Mouse (Mus musculus) gastrocnemius, adult 18-20 months (tissue): Measurements from ENCODE around the gene Tmcc1. TPM values are rescaled to one million over a fixed set of nuclear protein-coding genes. Genes with fewer than 3 reads are reported as not detected.

Source experiments
- DNase-seq: peaks from one replicate; pipeline ENCODE4 v3.0.0; 2021; ENCODE audit warnings: low spot score
- total RNA-seq, 2 experiments: library from RNA; stranded (reverse); gene quantifications; 2 replicates each; pipeline ENCODE4 v1.2.3; 2021

Gene Tmcc1
- total RNA-seq, 2 experiments from 2014 or later = 58.3 to 69.2 TPM

- no peak for DNase-seq
Observed at GRCm38 (mm10) chr6:115994146-115994876, 199.0 kb downstream of the Tmcc1 start.

DNA sequence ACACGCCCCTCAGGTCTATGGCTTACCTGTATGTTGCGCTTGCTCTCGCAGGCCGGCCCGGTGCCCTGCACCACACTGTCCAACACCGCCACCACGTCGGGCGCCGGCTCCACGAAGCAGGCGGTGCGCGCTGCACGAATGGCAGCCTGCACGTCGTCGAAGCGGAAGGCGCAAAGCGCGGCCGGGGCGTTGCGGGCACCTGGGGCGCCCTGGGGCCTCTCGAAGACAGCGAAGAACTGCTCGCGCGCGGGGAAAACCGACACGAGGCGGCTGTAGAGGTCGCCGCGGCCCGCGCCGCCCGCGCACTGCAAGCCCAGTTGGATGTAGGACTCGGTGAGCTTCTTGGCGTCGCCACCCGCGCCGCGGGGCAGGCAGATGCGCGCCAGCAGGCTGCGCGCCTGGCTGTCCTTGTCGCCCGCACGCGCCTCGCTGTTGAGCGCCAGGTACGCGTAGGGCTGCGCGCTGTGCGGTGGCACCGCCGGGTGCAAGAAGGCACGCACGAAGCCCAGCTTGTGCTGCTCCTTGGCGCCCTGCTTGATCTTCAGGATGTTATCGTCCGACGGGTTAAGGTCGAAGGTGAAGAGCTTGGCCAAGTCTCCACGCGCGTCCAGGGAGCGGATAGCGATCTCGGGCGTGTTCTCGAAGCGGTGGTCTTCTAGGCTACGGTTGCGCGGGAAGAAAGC is 199.7 kb downstream of the Tmcc1 start:
- DNase-seq = no peak

- DNase-seq = no peak
Observed at GRCm38 (mm10) chr6:115992981-115993380, 200.3 kb downstream of the Tmcc1 start.

GRCm38 (mm10) chr6:115991881-115992620 is 201.2 kb downstream of the Tmcc1 start:
- DNase-seq = no peak

- DNase-seq = no peak
Observed at GRCm38 (mm10) chr6:115991108-115991880, 202.0 kb downstream of the Tmcc1 start.

GRCm38 (mm10) chr6:115990479-115990878 is 202.8 kb downstream of the Tmcc1 start:
- DNase-seq = no peak

- no peak for DNase-seq
Observed at GRCm38 (mm10) chr6:115990056-115990455, 203.2 kb downstream of the Tmcc1 start.

- no peak for DNase-seq
Observed at GRCm38 (mm10) chr6:115989607-115990006, 203.7 kb downstream of the Tmcc1 start.

DNA sequence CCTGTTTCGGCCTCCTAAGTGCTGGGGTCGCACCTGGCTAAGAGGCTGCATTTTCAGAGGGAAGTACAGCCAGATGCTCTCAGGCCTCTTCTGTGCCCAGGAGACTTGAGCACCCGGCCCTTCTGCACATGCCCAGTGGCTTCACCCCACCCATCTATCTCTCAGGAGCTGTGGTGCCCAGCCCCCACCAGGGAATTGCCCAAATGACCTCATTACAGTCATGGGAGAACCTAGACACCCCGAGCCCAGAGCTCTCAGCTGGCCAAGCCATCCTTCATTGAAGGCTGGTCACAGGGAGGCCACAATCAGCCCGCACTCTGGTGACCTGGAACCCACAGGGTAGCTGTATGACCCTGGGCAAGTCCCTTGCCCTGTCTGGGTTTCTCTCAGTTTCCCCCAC is 204.3 kb downstream of the Tmcc1 start:
- DNase-seq = no peak

DNA sequence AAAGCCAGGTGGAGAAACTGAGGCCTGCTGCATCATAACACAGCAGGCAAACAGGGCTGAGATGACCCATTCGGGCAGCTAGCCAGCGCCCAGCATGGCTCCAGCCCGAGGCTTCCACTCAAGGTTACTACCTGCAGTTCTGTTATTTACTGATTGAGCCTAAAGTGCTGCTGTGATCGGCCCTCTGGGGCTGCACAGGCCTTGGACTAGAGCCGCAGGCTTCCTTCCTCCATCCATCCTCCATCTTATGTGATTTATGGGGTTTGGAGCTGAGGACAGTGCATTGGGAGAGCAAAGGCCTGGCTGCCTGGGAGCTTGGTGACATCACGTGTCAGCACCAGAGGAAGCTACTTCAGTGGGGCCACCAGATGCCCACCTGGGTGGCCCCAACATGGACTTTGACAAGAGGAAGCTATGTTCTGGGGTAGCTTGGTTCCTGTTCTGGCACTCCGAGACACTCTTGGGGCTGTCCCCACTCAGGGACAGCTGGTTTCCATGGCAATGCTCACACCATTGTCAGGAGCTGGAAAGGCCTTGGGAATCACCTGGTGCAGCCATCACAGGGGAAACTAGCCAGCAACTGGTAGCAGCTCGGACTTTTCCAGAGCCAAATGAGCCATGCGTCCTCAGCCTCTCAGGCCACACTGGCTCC is 206.1 kb downstream of the Tmcc1 start:
- no peak for DNase-seq

- DNase-seq = no peak
Observed at GRCm38 (mm10) chr6:115986472-115987095, 206.7 kb downstream of the Tmcc1 start.

GRCm38 (mm10) chr6:115985622-115986021 is 207.7 kb downstream of the Tmcc1 start:
- DNase-seq = no peak

DNA sequence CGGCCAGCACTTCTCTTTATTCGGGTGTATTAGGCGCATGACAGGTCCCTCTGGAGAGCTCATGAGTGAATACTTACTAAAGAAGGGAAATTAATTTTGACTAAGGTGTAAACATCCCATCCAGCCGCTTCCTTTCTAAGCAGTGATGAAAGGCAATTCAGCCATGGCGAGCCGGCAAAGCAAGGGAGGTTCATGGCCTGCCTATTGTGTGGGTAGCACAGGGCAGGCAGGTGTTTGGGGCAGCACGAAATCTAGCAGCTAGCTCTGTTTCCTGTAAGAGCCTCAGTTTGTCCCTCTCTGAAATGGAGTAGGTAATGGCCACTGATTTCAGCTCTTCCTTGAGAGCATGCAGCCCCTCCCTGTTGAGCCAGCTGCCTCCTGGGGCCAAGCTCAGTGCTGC is 208.7 kb downstream of the Tmcc1 start:
- no peak for DNase-seq

DNA sequence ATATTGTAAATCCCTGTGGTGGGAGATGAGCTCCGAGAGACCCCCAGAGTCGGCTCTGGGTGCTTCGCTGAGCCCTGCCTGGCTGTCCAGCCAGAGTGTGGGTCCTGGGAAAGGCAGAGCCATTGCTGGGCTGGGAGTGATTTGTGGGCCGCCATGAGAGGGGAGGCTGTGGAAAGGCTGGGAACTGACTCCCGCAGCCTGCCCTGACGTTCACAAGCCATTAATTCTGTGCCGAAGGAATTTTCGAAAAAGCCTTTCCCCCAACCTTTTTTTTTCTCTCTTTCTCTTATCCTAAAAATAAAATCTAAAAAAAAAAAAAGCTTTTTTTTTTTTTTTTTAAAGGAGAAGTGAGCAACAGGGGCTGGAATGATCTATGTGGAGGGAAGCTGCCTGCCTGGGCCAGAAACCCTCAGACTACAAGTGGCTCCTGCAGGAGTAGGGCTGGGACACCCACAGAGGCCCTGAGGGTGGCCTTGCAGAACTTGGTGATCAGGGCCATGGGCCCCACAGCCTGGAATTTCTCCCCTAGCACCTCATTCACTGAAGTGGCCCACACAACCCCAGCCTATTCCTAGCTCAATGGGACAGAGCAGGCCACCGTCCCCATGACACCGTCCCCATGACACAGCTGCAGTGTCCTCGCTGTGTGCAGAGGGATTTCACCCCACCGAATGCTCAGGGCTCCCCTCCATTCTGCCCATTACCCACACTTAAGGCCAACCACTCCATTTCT is 209.8 kb downstream of the Tmcc1 start:
- DNase-seq = no peak

- DNase-seq = no peak
Observed at GRCm38 (mm10) chr6:115982889-115983288, 210.4 kb downstream of the Tmcc1 start.

DNA sequence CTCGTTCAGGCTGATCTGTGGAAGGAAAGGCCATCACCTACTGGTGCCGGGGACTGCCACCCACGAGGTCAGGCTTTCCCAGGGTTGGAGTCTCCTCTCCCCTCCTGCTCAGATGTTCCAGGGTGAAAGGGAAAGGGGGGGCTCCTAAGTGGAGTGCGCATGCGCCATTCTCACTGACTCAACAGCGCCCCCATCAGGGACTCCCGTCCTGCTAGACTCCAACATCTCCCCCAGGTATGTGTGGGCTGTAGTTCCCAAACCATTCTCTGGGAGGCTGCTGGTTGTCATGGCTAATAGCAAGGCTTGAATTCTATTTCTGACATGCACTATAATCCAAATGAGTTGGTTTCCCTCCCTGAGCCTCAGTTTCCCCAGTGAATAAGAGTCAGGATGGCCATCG is 214.7 kb downstream of the Tmcc1 start:
- DNase-seq = no peak

- no peak for DNase-seq
Observed at GRCm38 (mm10) chr6:115977810-115978209, 215.5 kb downstream of the Tmcc1 start.

- no peak for DNase-seq
Observed at GRCm38 (mm10) chr6:115975606-115976005, 217.7 kb downstream of the Tmcc1 start.

DNA sequence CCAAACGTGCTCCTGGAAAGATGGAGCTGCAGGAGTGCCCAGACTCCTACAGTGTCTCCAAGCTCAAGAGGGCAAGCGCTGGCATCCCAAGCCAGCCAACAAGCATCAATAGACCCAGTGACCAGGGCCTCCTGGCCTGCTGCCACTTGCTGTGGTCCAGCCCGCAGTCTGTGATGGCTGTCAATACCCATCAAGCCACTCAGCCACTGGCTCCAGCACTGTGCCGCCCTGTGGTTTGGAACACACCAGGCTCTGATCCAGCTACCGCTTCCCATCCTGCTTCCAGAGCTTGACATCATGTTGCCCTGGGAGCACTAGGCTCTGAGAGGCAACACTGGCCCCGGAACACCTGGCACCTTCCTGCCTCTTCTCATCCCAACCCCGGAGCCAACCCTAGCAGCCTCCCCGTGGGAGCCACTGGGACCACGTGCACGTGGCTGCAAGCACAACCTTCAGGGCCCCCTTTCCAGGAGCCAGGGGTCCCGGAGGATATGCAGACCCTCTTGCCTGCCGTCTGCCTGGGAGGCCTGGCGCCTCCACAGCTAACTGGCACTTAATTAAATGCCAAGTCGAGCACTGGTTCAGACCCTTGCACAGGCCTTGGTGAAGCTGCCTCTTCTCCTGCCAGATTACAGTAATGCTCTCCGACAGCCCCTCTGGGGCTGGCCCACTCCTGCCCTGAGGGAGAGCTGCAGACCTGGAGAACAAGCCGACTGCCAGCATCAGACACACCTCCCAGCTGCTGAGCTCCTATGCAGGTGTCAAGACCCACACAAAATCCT is 219.2 kb downstream of the Tmcc1 start:
- DNase-seq = no peak
